Mouse (Mus musculus): ENCODE measurements at regions not wholly inside any gene's neighbourhood (a gene's known extent, or its start where the extent isn't known, plus 50 kb on each side); places are given as distances from the start of the nearest gene placed in this dataset.

DNA sequence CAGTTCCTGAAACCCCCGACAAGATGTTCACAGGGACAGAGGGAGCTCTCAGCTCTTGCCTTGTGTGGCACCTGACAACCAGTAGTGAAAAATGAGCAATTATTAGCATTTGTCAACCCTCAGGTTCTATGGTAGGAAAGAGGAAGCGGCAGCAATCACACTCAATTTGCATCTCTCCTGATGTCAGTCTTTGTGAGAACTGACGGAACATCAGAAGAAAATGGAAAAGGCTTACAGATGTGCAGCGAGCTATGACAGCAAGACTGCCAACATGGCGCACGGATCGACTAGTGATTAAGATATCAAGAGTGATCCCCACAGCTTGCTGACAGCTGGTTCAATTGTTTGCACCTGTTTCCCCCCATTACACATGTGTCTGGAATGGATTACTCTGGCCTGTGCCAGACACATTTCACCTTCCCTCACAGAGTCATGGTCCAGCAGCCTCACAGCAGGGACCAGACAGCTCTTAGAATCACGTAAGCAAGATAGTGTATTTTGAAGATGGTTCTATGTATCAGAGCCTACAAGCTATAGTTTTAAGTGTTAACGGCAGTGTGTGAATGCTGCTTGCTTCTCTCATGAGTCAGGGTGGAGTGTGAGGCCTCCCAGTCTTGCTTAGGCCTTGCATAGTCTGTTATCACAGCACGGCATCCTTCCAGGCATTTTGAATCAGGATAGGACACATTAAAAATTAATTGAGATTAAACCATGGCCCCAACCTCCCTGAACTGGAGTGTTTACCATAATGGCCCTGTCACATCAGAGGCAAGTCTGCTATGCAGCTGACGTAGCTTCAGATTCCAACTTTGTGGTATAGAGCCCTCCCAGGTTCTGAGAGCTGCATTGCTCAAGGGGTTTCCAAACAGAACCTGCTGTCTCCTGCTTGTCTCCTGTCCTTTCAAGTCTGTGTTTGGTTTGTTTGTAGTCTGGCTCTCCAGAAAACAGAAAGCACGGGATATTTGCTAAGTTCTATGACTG, 2258.0 kb downstream of the 4930444P10Rik start:
- ATAC-seq = no peak

DNA sequence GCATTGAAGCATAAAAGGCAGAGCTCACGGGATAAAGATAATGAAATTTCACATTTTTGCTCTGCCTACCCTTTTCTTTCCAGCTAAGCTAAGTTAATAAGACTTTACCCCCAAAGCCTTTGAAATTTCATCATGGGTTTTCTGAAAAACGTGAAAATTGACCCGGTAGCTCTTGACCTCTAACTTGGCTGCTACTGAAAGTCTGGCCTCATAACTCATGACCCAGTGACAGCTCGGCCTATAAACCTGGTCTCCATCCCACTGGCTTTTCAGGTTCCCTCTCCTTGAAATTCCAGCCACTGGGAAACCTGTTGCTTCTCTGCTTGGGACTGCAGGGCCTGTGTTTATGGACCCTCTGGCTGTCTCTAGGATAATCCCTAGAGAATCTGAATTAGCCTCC, 2285.3 kb downstream of the 4930444P10Rik start:
- no peak for ATAC-seq

DNA sequence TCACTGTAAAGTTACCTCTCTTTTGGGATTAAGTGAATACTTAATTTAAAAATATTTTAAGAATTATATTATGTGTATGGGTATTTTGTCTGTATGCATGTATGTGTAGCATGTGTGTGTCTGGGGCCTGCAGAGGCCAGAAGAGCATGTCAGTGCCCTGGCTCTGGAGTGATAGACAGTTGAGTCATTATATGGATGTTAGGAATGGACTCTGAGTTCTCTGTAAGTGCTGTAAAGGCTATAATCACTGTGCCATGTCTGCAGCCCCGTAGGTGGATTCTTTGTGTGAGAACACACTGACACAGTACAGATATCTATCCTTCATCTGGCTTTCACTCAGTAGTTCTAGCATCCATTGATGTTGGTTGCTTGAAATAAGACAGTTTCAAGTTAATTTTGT, 2292.7 kb downstream of the 4930444P10Rik start:
- ATAC-seq = no peak

DNA sequence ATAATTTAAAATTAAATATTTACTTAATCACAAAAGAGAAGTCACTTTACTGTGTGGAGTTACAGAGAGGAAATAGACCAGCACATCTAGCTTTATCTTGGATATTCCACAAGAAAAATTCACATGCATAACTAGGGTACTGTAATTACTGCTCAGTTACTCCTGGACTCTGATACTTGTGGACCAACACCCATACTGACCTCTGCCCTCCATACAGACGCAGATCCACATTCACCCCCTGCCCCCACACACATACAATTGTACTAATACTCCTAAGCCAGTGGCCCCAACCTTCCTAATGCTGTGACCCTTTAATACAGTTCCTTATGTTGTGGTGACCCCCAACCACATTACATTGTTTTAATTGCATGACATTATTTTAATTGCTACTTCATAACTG, 2294.3 kb downstream of the 4930444P10Rik start:
- ATAC-seq = no peak

DNA sequence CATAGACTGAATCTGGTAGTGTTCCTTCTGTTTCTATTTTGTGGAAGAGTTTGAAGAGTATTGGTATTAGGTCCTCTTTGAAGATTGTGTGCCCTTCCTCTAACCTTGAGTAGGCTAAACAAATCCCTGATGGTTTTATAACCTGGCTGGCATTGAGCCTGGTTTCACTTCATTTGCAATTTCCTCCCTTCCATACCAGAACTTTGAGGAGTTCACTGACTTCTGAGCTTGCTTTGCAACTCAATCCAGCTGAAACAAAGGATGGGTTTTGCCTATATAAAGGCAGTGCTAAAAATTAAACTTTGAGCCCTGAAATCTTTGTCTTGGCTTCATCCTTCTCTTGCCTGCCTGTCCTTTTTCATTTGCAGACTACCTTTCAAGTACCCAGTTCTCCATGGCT, 2297.9 kb downstream of the 4930444P10Rik start:
- no peak for ATAC-seq

DNA sequence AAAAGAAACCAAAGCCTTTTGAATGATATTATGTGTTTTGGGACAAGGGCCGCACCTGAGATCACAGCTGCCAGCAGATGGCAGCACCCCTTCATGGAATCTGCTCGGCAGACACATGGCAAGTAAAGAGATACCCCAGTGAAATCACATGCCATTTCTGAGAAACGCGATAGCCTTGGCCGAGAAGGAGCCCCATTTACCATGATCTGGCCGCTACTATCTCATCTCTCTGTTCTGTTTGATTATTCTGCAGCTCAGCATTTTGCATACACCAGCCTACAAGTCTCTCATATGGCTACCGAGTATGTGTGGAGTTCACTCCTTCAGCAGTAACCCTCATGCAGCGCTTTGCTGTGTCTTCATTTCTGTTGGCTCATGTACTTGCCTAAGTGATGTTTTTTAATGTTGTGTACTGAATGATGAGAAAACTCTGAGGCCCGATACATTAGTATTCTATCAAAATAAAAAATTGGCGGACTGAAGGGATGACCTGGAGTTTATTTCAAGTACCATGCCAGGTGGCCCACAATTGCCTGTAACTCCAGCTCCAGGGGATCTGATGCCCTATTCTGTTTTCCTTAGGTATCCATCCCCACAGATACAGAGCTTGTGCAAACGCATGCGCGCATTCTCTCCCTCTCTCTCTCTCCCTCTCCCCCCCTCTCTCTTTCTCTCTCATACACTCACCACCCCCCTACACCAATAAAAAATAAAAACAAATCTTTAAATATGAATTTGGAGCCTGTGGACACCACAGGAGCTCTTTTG, 2303.6 kb downstream of the 4930444P10Rik start:
- ATAC-seq = no peak

DNA sequence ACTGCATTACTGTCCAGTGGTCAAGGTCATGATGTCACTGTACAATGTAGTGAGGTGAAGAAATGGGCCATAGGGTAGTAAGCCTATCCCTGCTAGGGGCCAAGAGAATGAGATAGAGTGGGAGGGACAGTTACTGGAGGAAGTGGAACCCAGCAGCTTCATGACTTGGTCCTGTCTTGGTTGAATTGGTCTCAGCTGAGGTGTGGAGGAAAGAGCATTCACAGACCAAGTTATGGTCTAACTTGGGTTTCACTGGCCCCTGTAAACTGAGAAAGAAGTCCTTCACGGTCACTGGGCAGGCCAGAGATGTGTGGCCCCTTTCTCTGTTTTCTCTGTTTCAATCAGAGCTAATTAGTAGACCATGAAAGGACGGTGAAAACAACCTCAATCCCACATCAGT, 2306.1 kb downstream of the 4930444P10Rik start:
- no peak for ATAC-seq

DNA sequence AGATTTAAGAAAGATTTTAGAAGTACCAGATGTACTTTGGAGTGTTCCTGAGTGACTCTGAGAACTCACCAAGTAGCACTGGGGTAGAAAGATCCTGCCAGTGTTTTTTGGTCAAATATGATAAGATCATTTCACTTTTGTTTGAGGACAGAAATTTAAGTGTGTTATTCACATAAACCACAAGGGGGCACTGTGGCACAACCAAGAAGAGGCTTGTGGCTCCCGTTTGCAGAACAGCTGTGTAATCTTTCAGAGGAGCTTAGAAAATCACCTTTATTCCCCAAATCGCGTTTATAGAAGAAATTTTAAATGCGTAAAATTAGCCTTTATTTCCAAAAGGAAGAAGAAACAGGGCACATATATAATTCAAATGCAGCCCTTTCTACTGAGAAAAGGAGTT, 2308.7 kb downstream of the 4930444P10Rik start:
- no peak for ATAC-seq

DNA sequence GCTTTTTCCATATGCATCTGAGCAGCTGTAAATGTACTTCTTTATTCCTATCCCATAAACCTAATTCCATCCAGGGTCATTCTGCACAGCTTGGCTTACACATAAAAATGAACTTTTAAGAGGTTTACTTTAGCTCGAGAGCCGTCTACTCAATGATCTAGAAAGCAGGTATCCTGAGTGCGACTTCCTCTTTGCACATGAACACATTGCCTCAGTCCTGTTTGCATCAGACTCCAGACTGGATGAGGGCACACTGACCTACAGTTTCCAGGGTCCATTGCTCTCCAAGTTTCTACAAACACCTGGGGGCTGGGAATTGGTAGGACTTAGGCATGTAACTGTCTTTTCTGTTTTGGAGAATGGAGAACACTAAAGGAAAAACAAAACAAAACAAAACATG, 2310.5 kb downstream of the 4930444P10Rik start:
- ATAC-seq = no peak

DNA sequence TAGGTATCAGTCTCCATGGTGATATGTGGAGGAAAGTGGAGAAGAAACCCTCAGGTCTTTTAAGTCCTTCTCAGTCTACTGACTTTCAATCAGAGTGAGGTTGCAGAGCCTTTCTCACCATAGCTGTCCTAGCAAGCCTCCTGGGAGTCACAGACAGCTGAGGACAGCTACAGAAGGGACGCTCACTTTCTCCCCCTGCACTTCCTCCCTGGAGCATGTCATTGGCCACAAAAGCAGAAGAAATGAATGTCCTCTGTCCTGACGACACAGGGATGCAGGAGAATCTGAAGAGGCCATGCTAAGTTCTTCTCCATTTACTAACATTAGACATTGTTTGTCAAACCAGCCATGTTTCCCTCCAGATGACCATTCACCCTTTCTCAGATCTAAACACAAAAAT, 2321.0 kb downstream of the 4930444P10Rik start:
- no peak for ATAC-seq

DNA sequence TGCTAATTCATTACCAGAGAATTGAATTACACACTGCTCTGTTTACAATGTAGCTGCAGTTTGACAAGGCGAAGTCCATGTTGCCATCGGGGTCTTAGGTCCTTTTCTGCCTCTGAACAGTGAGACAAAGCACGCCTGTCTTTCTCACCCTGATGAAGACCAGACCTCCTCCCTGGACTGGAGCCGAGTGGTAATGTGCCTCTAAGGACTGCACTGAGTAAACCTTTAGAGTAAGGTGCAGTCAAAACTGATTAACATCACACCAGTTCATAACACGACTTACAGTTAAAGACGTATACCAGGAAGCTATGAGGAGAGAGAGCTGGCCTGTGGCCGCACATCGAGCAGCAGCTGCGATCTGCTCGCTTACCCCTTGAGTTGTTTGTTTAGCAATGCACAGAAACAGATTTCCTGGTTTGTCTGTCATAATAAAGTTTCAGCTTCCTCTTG, 2322.1 kb downstream of the 4930444P10Rik start:
- ATAC-seq = no peak

DNA sequence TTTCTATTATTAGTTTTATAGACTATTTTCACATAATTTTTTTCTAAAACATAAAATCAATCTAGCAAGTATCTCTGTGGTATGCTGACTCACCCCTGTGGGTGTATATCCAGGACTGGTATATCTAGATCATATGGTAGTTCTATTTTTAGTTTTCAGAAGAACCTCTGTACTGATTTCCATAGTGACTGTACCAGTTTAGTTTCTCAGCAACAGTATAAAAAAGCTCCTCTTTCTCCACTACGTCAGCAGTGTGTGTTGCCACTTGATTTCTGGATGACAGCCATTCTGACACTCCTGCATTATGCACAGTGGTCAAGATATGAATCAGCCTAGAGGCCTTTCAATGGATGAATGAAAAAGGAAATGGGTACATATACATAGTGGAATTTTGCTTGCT, 2338.6 kb downstream of the A830018L16Rik start:
- peak; percentile 52 for ATAC-seq

DNA sequence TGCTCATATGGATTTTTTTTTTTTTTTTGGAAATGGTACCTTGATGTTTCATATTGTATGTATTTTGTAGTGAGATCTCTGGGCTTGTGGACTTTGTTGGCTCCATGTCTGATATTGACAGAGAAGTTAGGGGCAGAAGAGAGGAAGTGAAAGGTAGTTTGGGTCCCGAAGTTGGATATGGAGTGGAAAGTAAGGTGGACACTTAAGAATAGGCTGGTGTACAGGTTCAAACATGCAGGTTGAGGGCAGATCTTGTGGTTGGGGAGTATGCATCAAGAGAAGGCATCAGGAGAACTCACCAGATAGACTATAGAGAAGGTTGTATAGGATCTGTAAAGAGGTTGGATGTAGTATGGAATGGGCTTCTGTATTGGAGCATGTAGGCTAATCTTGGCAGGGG, 2337.5 kb downstream of the A830018L16Rik start:
- no peak for ATAC-seq
